Mouse (Mus musculus) CH12F3 (cell line): Measurements from ENCODE around the gene Galnt9.

Experiments
- in situ Hi-C: fragments of 300-500 bp; cut with MboI; formaldehyde crosslinking; loops from 2 replicates; pipeline ENCODE4 v1.14.3; 2020; ENCODE audit warnings: low sequenced_read_pairs

Galnt9 gene

DNA sequence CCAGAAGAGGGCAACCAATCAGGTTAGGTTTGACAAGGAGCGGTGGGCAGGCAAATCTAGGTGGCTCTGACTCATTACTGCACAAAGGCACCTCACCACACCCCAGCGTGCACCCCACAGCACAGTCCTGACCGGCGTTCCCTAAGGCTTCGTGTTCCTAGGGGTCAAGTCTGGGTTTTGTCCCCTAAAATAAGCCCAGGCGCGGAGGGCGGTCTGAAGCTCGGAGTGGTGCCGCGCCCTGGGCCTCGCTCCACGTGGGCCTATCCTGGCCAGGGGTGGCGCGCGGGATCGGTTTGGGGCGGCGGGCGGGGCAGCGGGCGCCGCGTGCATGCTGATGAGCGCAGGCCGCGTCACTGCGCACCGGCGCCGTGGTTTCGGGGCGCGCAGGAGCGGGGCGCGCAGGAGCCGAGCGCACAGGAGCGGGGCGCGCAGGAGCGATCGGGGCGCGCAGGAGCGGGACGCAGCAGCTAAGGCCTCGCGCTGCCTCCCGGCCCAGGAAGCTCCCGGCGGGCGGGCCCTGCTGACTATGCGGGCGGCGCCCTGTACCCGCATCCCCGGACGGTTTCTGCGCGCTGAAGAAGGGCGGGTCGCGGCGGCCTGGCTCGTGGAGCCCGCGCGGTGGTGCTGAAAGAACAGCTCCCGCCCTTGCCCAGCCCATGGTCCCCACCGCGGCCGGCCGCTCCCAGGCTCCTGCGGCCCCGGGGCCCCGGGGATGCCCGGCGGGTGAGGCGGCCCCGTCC is at the start of gene Galnt9:
TSS of gene Galnt9 (plus strand) at position 405 of the 740 bp plus-strand sequence.
- in situ Hi-C loops = no loop called here

DNA sequence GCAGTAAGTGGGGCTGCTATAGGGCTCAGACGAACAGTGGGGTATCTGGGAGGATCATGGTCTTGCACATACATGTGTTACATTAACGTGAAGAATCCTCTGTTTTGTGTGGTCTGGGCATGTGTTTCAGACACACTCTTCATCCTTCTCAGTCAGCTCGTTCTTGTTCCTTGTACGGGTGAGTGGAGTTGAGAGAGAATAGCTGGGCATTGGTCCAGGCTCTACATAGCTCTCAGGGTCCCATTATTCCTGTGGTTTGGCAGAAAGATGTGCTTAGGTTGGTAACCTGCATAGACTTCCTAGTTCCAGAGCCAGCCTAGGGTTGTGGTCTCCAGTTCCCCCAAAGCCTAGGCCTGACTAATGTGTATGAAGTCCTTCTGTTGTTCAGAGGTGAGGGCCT is 49.8 kb upstream of the Galnt9 start:
- in situ Hi-C loops = no loop called here

DNA sequence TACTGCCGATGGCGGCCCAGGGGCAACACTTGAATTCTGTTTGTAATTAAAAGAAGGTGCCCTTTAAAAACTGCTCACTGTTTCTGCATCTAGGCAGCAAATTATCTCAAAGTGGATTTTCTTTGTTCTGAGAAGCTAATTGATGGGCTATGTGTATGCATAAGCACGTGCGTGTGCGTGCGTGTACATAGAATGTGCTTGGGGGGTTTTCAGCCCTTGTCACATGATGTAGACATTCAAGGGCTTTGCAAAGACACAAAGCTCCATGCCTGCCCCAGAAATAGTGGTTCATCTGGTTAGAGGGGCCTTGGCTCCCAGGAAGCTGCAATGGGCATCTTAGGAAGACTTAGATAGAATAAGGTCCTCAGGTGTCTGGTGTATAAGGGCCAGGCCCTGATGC is 49.1 kb upstream of the Galnt9 start:
- in situ Hi-C loops = no loop called here

DNA sequence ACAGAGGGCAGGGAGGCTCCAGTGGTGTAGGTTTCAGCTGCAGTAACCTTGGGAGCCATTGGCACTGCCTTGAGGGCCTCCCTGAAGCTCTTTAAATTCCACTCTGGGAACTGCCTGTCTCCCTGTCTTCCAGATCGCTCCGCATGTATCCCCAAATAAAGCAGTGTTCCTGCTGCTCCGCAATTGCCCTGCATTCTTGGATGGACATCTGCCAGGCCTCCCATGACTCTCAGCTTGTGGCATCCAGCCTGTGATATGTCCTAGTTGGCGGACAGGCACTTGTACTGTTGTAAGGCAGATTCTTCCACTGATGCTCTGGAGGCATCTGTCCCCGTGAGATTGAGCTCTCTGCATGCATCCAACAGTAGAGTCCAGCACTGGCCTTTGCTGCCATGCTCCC is 46.6 kb upstream of the Galnt9 start:
- in situ Hi-C loops = no loop called here

DNA sequence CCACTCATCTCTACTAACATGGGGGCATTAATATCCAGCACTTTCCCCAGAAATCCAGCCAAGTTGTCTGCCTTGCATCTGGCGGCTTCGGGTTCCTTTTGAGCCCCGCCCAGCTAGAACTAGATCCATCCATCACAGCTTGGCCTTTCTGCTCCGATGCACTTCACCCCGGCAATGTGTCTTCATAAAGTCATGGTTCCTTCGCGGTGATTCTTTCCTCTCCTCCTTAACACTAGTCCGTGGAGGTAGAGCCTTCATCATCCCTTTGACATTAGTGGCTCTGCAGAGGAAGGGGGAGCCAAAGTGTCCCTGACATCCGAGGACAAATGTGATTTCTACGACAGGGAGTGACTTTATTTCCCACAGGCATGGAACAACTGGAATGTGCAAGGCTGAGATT is 46.1 kb upstream of the Galnt9 start:
- in situ Hi-C loops = no loop called here

DNA sequence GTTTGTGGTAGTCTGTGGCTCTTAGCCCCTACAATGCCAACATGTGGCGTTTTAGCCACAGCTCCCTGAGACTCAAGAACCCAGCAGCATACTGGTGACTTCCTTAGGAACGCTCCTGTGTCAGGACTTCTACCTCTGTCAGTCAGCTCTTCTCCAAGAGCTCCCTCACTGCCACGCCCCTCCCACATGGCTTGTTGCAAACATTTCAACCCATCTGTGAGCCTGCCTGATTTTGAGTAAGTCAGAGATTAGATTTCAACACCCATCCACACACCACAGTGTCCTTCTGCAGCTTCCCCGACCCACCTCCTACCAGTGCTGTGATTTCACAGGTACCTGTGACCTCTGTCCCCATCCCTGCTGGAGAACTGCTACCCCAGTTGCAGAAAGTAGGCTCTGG is 43.9 kb upstream of the Galnt9 start:
- in situ Hi-C loops = loop anchor here (5.0 kb wide), 1 partner anchor 132 kb away; no protein-coding TSS in a partner anchor

DNA sequence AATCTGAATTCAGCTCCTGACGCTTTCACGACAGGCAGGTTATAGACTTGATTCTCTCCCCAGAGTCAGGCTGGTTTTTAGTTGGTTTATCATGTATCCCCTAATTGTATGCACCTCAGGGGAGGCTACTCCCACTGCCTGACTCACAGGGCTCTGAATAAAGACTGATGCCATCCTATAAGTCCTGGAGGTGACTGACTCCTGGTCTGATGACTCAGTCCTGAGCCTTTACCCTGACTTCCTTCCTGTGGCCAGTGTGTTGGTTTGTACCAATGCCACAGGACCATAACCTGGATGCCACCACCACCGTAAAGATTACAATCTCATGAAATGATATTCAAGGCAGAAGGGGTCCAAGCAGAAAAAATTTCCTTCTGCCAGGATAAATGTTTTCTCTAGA is 40.8 kb upstream of the Galnt9 start:
- in situ Hi-C loops = loop anchor here (5.0 kb wide), 1 partner anchor 129 kb away; no protein-coding TSS in a partner anchor

DNA sequence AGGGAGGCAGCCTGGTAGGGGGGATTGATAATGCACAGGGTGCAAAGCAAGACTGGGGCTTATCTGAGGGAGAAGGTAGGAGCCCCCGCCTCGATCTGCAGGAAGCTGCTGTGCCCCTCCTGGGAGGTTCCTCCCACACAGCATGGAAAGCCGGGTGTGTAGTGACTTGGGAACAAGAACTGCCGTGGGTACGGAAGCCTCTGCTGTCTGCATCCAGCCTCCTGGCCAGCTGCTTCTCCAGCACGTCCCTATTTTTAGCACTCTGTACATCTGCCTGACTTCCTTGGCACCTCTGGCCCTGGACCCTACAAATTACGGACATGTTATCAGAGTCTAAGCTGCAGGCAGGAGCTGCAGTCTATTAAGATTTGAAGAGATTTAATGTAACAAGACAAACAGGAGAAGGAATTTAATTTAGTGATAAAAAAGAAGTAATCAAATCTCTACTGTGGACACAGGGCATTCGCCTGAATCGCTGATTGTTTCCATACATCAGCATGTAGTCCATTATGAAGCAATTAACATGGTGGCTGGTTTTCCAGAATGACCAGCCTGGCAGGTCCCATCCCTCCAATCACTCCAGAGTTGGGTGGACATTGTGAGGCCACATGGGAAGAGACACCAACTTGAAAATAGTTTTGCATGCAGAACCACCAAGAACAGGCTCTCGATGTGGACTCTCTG is 38.4 kb upstream of the Galnt9 start:
- in situ Hi-C loops = no loop called here

DNA sequence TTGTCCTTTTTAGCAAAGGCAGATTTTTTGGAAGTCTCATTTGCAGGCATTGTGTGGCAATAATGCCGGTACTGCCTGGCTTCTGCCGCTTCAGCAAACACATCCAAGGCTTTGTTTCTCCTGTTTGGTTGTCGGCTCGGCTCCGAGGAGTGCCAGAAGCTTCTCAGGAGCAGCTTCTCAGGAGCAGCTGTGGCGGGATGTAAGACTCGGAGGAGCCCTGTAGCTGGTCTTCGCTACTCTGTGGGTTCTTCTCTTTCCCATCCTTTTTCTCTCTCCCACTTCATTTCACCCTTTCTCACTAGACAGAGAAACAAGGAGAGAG is 37.9 kb upstream of the Galnt9 start:
- in situ Hi-C loops = no loop called here

DNA sequence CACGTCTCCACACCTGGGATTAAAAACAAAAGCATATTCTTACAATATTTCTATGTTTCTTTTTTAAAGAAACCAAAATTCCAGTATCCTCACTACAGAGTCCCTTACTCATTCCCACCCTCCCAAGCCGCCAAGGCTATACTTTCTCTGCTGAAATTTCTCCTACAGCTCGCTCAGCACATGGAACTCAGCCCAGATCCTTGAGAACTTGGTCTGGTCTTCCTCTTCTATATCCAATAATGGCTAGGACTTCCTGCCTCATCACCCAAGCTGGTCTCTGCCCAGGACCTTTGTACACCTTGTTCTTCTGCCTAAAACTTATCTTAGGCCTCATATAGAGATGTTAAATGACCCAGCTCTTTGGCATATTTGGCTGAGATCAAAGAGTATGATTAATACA is 37.3 kb upstream of the Galnt9 start:
- in situ Hi-C loops = no loop called here

DNA sequence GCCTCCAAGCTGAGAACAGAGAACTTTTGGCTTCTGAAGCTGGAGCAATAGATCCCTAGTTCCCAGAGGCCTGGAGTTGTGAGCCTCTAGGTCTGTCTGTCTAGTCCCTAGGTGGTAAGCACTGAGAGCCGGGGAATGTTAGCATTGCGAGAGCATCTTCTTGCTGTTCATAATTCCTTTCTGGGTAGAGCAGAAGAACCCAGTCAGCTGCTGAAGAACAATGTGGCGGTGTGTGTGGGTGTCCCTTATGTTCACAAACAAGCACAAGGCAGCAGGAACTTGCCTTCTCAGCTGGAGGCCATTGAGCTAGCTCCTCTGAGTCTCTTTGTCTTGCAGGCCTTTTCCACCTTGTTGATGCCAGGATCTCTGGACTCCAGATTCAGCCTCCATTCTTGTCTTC is 36.2 kb upstream of the Galnt9 start:
- in situ Hi-C loops = no loop called here

DNA sequence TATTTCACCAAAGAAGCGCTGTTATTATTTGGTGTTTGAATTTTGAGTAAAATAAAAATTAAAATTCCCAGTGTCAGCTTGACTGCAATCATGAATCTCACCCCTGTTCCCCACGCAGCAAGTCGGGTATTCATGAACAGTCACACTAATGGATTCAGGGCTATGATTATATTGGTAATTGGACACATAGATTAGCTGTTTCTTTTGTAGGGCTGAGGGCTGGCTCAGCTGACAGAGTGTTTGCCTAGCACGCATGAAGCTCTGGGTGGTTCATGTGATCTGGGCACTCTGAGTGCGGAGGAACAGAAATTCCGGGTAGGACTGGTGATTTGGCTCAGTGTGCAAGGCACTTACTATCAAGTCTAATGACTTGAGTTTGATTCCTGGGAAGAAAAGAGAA is 33.8 kb upstream of the Galnt9 start:
- in situ Hi-C loops = no loop called here

DNA sequence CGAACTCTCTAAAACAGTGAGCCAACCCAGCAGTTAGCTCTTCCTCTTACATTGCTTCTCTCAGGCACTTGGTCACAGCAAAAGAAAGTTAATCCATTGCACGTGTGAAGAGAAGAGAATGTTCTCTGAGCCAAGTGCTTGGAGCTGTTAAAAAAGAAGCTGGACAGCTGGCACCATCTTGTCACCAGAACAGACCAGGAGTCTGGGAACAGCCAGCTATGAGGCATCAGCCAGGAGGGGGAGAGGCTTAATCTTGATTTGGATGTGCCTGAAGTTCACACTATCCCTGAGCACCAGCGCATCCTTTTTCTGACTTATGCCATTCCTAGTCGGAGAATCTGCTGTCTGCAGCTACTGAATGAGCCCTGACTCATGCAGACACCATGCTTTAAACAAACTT is 30.4 kb upstream of the Galnt9 start:
- in situ Hi-C loops = no loop called here

DNA sequence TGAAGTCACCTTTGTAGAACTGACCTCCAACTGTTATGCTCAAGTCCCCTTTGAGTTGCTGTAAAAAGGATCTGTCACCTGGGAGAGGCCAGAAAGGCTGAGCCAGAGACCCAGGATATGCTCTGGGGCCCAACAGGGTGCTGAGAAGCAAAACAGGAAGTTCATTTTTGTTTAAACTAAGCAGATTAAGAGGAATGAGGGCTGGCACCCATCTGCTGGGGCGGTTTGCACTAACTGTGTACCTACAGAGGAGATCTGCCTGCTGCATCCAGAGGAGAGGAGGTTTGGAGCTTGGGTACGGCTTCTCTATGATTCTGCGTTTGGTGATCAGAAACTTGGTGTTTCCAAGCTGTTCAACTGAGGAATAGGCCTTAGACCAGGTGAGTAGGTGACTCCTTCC is 29.5 kb upstream of the Galnt9 start:
- in situ Hi-C loops = no loop called here

DNA sequence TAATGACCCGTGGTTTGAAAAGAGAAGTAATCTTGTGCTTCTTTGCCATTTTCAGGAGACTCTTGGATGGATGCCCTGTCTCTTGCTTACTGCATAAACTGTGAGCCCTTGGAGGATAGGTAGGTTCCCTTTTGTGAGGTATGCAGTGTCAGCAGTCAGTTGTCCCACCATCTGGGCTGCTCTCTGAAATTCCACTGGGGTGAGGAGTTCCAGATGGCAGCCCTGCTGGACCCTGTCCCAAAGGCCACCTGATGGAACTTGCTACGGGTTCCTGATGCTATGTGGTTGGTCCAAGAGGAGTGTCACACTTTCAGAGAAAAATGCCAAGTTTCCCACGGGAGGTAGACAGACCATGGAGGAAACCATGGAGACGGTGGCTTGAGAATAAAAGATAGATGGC is 27.8 kb upstream of the Galnt9 start:
- in situ Hi-C loops = no loop called here

DNA sequence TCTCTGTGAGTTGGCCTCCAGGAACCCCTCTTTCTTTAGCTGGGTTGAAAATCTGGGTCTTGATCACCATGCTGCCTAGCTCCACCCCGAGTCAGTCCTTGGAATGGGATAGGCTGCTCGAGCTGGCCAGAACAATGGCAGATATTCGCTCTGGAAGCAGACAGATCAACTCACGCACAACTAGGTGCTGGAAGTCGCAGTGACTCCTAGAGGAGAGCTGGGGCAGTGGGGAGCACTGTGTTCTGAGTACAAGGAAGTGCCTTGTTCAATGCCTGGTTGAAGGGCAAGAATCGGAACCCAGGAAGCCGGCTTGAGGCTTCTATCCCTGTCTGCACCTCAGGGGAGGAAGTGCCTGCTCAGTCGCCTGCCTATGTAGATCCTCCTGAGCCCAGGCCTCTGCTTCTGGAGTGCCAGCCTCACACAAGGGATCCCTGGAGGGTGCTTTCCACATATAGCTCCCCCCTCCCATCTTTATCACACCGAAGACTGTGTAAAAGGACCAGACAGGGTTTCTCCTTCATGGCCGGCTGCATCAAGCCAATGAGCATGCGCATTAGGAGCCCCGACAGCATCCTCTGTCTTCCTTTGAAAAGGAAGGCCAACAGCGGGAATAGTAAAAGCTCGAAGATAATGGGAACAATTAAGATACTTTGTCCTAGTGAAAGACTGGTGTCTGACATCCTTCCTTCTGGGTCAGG is 25.9 kb upstream of the Galnt9 start:
- in situ Hi-C loops = no loop called here

DNA sequence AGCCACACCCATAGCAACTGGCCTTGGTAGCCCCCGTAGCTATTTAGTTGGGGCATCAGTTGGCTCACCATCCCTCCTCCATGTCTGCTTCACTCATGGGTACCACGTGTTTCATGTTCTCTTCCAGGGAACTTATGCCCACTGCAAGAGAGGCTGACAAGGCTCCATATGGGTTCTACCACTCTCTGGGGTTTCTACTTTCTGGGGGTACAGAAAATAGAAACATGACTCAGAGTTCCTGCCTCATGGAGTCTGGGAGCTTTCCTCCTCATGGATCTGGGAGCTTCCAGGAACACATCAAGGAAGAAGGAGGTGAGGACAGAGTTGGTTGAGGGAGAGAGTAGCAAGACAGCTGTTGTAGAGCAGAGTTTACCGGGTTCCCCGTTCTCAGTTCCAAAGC is 23.2 kb upstream of the Galnt9 start:
- in situ Hi-C loops = no loop called here

DNA sequence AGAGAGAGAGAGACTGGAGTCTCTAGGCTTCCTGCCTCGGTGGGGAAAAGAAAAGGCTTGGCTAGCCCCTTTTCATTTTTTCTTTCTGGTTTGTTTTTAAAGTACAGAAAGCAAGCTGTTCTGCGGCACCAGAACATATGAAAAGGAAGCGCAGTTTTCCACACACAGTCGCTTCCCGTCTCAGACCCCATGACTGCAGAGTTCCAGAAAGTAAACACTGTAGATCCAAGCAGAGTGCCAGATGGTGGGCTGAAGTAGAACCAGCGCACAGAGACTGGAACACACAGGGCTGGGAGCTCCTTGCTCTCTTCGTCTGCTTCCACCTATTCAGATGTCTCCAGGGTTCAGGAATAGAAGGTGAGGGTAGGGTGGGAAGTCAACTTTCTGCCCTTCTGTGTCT is 22.3 kb upstream of the Galnt9 start:
- in situ Hi-C loops = no loop called here

DNA sequence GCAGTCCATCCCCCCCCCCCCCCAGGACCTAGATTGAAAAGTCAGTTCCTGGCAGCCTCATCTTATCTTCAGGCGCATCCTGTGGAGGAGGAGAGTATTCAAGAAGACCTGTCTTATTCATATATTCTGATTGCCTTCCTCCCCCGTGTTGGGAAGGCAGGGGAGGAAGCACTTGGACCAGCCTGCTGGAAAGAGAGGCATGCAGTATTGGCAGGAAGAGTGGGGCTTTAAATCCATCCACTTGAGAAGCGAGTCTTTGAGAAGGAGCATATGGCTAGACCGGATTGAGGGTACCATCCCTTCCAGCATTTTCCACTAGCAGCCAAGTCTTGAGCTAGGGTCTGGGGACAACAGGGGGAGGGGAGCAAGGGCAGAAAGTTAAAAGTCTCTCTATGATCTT is 20.9 kb upstream of the Galnt9 start:
- in situ Hi-C loops = no loop called here

DNA sequence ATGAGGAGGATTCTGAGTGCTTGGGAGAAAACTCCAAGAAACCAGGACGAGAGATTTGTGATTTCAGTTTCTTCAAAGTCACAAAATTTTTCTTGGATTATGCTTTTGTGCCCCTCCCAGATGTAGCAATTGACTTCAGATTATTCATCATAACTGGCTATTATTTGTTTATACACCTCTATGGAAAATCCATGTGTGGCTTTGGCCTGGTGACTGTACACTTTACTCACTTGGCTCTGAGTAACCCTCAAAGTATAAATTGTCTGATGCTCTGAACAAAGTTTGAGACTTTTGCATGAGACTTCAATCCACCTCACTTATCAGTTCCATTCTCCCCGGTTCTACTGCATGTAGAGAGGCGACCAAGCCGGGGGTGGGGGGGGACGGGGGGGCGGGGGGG is 18.5 kb upstream of the Galnt9 start:
- in situ Hi-C loops = no loop called here

DNA sequence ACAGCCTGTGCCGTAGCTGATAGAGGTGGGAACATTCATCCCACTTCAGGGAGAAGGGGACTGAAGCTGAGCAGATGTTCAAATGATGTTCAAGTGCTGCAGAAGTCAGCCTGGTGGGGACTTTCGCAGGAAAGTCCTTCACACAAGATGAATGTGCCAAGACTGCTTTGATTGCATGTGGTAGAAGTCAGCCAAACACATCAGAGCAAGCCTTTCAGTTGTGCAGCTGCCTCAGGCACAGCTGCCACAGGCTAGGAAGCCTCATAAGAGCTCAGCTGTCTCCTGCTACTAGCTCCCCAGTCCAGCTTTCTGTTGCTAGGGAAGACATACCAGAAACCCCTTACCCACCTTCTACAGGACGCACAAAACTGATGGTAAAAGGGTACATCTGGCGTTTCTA is 17.6 kb upstream of the Galnt9 start:
- in situ Hi-C loops = no loop called here

DNA sequence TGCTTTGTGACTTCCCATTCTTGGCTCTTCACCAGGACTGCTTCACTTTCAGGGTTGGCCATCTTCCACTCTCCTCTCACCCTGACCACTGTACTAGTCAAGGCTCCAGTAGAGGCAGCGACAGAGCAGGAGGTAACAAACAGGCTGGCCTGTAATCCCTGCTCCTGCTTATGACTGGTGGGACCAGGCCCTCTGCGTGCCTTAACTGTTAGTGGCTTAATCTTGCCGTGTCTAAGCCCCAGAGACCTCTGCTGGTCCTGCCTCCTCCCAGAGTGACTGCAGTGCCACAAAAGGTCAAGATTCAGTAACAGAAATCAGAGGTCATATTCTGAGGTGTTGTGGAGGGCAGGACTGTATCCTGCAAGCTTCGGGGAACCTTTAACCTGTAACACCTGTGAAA is 13.1 kb upstream of the Galnt9 start:
- in situ Hi-C loops = no loop called here
